Mouse (Mus musculus): ENCODE measurements around the gene Med16. TPM values are rescaled to one million over a fixed set of nuclear protein-coding genes. Genes with fewer than 3 reads are reported as not detected.

Gene Med16
- total RNA-seq, 2 experiments from 2014 or later: 55.7 to 56.2 TPM

DNA sequence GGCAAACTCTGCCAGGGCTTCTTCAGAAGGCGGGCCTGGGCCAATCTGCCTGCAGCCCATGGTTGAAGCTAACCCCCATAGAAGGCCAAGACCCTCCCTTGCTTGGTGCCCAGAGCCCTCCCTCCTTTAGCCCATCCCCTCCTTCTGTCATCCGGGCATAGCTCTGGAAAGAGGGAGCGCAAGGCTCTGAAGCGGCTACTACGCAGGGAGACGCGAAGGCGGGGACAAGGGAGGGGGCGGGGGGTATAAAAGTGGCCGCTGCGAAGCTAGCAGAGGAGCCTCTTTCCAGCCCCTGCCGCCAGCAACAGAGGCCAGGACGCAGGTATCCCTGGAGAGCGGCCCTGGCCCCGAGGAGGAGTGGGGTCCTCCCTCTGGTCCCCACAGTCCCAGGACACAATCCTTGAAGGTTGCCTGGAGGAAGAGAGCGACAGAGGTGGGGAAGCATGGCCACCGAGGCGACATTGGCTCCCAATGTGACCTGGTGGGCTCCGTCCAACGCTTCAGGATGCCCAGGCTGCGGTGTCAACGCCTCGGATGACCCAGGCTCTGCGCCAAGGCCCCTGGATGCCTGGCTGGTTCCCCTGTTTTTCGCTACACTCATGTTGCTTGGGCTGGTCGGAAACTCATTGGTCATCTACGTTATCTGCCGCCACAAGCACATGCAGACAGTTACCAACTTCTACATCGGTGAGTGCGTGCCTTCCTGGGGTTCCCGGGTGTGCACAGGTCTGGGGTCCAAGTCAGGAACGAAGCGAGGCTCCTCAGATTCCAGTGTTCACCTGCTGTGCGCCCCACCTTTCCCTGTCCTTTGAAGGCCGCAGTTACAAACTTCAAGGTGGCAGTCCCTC lies 9.7 kb upstream of the Med16 start:
- DNase-seq (ENCODE audit: low spot score in 2 of 2): no peak

- no peak for DNase-seq (ENCODE audit: low spot score in 2 of 2)
Observed at GRCm38 (mm10) chr10:79917532-79918100, 8.9 kb upstream of the Med16 start.

GRCm38 (mm10) chr10:79916808-79917531 lies 8.2 kb upstream of the Med16 start, which contains the start of gene Kiss1r:
Gene Kiss1r (plus strand): TSS chr10:79916971.
- DNase-seq (ENCODE audit: low spot score in 2 of 2): peak; percentile 85 to 88

DNA sequence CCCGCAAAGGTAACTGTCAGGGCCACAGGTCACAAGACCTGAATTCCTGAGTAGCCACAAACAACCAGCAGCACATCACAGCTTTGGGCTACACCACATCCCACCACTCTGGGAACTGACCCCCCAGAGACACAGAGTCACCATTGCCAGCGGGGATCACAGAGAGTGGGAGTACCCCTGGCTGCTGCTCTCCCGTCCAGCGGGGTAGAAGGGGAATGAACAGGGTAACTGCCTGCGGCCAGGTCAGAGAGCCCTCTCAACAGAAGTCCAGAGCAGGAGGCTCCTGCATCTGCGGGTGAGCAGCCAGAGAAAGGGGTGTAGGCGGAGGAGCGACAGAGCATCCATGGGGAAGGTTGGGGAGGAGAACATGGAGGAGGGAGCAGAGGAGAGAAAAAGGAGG lies 7.4 kb upstream of the Med16 start:
- no peak for DNase-seq (ENCODE audit: low spot score in 2 of 2)

DNA sequence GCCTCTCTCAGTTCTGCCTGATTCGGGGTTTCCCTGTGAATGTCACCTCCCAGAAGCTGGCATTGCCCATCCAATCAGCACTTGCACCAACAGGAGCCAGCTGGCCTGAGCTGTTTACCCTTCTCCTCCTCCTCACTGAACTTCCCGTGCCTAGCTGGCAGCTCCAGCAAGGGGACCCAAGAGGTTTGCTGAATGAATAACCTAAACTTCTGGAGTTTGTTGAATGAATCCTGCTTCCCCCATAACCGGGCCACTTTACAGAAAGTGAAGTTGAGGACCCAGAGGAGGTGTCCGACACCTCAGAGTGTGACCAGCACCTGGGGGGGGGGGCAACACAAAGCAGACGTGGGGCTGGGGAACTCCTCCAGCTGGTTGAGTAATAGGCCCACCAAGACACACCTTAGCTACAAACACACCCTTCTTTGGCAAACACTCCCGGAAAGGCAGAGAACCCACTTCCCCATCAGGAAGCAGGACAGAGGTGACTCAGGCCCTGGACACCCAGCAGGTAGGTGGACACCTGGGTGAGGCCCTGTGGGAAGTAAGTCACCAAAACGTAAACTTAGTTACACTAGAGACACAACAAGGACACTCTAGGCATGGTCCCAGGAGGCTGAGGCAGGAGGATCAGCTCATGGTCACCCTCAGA lies 6.3 kb upstream of the Med16 start:
- DNase-seq (ENCODE audit: low spot score in 2 of 2): no peak

- no peak for DNase-seq (ENCODE audit: low spot score in 2 of 2)
Observed at GRCm38 (mm10) chr10:79914131-79914947, 5.6 kb upstream of the Med16 start.

DNA sequence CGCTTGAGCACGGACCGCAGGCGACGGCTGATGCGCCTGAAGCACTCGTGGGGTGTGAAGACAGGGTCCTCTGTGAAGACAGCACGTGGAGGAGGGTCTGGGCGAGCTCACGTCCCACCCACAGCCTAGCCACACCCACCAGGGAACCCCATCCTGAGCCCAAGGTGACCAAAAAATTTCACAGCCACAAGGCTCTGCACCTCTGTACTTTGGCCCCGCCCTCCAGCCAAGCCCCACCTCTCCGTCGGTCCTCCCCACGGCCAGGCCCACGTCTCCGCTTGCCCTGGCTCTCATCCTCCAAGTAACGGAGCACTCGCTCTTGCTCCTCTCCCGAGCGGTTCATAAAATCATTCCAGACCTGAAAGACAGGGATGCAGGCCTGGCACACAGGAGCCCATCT lies 3.7 kb upstream of the Med16 start:
- no peak for DNase-seq (ENCODE audit: low spot score in 2 of 2)

DNA sequence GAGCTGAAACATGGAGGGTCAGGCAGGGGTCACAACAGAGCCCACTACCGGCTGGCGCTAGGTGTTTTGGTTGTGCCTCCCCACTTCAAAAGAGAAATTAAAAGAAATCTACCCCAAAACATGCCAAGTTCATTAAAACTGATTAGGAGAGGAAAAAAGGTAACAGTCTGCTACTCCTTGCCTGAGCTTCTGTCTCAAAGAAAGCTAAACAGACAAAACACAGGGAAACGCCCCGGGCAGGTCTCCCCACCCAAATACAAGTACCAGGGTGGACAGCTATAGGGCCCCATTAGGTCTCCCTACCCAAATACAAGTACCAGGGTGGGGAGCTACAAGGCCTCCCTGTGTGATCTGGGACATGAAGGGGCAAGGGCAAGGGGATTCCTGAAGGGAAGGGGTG lies 1.8 kb upstream of the Med16 start, which contains the start of gene Gm26602:
Gm26602 (plus strand) TSS at position 301 of the 400 bp plus-strand sequence.
- no peak for DNase-seq (ENCODE audit: low spot score in 2 of 2)

DNA sequence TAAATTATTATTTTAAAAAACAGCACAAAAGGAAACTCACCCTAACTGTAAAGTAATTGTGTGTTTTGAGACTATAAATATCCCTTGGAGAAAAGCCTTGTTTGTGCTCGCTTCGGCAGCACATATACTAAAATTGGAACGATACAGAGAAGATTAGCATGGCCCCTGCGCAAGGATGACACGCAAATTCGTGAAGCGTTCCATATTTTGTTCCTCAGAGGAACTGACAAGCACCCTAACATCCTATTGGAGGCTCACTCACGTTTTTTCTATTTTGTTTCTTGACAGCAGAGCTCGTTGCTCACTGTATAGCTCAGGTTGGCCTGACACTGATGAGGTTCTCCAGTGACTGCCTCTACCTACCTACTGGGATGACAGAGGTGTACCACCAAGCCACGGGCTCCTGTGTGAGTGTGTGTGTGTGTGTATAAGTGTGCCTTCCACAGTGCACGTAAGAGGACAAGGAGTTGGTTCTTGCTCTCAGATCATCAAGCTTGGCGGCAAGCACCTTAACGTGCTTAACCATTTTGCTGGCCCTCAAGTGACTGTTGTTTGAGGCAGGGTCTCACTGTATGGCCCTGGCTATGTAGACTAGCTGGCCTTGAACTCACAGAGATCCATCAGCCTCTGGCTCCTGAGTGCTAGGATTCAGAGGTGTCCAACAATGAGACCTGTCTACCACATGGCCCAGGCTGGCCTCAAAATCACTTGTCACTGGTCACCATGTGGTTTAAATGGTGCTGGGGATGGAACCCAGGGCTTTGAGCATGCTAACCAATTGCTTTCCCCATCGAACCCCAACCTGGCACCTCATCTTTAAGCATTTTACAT lies 584 bp upstream of the Med16 start:
- DNase-seq (ENCODE audit: low spot score in 2 of 2): no peak

GRCm38 (mm10) chr10:79907415-79907814 lies 1.3 kb downstream of the Med16 start:
- DNase-seq (ENCODE audit: low spot score in 2 of 2): no peak

GRCm38 (mm10) chr10:79906712-79907111 lies 2.0 kb downstream of the Med16 start:
- DNase-seq (ENCODE audit: low spot score in 2 of 2): no peak

GRCm38 (mm10) chr10:79900951-79901410 lies 7.7 kb downstream of the Med16 start:
- DNase-seq (ENCODE audit: low spot score in 2 of 2): peak; percentile 57 to 67

- DNase-seq (ENCODE audit: low spot score in 2 of 2): no peak
Observed at GRCm38 (mm10) chr10:79897316-79898245, 11.1 kb downstream of the Med16 start.

DNA sequence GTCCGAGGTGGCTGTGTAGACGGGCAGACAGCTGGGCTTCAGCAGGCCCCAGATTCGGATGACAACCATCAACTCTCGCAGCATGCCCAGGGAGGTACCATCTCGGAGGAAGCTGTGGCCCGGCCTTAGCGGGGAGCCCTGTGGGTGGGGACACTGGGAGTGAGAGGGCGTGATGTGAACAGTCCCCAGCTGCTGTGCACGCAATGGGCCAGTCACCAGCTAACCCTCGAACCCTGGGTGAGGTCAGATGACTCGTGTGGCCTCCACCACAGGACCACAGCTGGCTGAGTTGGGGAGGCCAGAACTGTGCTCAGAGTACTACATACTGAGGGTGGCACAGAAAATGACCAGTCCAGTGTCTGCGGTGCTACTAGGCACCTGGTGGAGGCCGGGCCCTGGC lies 11.9 kb downstream of the Med16 start:
- DNase-seq (ENCODE audit: low spot score in 2 of 2): no peak

- DNase-seq (ENCODE audit: low spot score in 2 of 2): no peak
Observed at GRCm38 (mm10) chr10:79896306-79896705, 12.4 kb downstream of the Med16 start.

- DNase-seq (ENCODE audit: low spot score in 2 of 2): peak; percentile 78 to 82
Observed at GRCm38 (mm10) chr10:79892451-79893118, 16.1 kb downstream of the Med16 start.

DNA sequence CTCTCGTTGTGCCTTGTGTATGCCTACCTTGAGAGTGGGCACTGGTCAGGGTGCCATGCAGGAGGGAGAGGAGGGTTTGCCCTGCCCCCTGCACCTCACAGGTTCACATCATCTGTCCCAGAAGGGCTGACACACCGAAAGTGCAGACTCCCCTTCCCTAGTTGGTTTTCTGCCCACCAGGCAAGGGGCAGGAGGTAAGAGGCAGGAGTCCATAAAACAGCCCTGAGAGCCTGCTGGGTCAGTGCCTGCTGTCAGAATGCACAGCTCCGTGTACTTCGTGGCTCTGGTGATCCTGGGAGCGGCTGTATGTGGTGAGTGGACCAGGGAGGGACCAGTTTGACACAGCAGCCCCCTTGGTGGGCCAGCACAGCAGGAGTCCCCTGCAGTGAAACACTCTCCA lies 18.1 kb downstream of the Med16 start, which contains the start of gene Cfd:
Cfd (plus strand) TSS at position 184 of the 400 bp plus-strand sequence.
- no peak for DNase-seq (ENCODE audit: low spot score in 2 of 2)

- no peak for DNase-seq (ENCODE audit: low spot score in 2 of 2)
Observed at GRCm38 (mm10) chr10:79889386-79889785, 19.3 kb downstream of the Med16 start.

Measured in layer of hippocampus, postnatal 10 days (tissue).